Mouse (Mus musculus): Measurements from ENCODE around the gene Hspb7. TPM values are rescaled to one million over a fixed set of nuclear protein-coding genes. Genes with fewer than 3 reads are reported as not detected.

Gene Hspb7
- polyA plus RNA-seq, 1 experiment = 0.23 TPM

DNA sequence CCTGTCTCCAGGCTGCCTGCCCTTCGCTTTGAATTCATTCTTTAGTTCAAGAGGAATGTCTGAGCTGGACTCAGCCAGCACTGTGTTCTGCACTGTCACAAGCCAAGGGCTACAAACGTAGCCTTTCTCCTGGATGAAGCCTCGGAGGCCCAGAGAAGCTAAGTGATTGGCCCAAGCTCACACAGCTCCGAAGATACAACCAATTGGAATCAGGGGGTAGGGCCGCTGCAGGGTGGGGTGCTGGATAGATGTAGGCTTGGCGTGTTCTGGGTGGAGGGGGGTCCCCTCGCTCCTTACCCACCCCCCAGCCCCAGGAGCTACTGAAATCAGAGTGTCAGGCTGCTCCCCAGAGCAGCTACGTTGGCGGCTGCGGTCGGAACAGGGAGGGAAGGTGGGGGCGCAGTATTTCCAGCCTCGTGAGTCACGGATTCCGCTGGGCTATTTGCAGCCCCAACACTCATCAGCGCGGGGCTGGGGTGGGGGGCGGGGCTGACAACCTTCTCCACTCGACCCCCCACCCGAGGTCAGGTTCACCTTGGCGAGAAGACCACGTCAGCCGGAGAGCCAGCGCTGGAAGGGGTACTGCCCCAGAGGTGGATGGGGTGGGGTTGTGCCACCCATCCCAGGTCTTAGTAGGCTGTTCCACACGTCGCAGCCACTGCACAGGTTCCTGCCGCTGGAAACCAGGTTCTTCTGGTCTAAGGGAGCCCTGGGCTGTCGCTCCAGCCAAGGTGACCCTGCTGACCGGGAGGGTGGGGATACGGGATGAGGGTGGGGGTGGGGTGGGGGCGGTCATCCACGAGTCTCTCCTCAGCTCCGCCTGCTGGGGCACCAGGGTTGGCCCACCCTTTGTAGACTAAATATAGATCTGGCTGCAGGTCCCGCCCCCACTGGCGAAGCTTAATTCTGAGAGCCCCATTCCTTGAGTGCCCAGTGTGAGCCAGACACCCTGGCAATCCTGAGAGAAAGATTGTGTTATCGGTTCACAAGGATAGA lies 5.2 kb downstream of the Hspb7 start:
- peak overlapping the region; percentile 69; the same call in 1 of the 2 replicates for H3K27ac ChIP-seq (ENCODE audit: insufficient read depth, low read length)
- peaks cover 2% of the 10 kb centered on the region; the same call in 1 of the 2 replicates for H3K4me1 ChIP-seq (ENCODE audit: control insufficient read depth, insufficient read depth, low read length)
- TF ChIP-seq POLR2A (IDR thresholded peaks at IDR 0.05; ENCODE audit: extremely low read depth, insufficient read depth, low read length) = peak; percentile 89
- TF ChIP-seq CTCF (IDR thresholded peaks at IDR 0.05; ENCODE audit: extremely low read depth, insufficient read depth, low read length) = no peak

DNA sequence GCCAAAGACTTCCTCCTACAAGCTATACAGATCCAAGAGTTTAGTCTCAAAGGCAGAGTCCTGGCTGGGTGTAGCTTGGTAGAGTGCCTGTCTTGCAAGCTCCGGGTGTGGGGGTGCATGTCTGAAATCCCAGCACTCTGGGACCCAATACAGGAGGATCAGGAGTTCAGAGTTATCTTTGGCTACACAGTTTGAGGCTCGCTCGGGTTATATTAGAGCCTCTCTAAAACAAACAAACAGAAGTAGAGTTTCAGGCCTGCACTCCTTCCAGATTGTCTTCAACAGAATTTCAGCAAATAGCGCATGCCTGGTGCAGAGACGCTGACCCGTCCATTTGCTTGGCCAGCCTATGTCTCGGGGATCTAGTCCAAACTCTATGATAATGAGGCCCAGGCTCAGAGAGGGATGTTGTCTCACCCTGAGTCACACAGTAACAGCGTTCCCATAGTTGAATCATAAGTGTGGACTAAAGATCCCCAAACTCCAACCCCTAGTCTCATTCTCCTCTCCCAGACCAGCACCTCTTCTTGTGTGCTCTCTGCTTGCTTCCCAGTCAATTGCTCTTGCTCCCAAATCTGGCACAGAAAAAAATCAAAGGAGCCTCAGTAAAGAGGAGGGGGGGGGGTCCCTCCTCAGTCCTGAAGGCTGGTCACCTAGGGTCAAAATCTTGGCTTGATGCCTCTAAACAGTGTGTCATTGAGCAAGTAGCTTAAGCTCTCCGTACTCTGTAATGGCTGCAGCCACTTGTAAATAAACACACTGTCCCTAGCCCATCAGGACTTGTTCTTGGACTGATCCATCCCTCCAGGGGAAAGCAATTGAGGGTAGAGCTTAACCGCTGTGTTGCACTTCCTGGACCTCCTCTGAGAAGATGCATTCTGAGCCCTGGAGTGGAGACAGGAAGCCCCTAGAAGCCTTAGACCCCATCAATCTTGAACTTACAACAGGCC lies 6.5 kb downstream of the Hspb7 start:
- no peak overlapping the region for H3K4me3 ChIP-seq (ENCODE audit: insufficient read depth, low read length)
- TF ChIP-seq CTCF (IDR thresholded peaks at IDR 0.05; ENCODE audit: extremely low read depth, insufficient read depth, low read length) (no peak), POLR2A (IDR thresholded peaks at IDR 0.05; ENCODE audit: extremely low read depth, insufficient read depth, low read length) (no peak)

More for the DNA sequence above, 5.2 kb downstream of the Hspb7 start:
- peak overlapping the region; percentile 53 for H3K4me3 ChIP-seq (ENCODE audit: insufficient read depth, low read length)

DNA sequence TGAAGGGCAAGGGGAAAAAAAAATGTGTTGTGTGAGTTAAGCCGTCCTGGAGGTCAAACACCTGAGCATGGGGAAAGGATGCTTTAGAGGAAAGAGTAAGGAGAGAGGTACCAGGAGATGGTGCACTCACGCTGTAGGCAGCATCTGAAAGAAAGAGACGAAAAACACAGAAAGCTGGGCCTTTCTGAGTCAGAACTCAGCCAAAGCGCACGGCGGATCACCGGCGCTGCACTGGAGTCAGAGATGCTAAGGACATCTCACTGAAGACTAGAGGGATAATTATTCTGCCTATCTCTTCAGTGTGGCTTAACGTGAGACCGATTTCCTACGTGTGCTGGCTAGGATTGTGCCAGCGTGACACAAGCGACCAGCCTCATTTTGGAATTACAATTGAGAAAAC lies 7.3 kb downstream of the Hspb7 start:
- TF ChIP-seq CTCF (IDR thresholded peaks at IDR 0.05; ENCODE audit: extremely low read depth, insufficient read depth, low read length) = no peak
- TF ChIP-seq POLR2A (IDR thresholded peaks at IDR 0.05; ENCODE audit: extremely low read depth, insufficient read depth, low read length) = no peak
- no peak overlapping the region for H3K4me3 ChIP-seq (ENCODE audit: insufficient read depth, low read length)
- peaks cover 2% of the 10 kb centered on the region; the same call in 1 of the 2 replicates for H3K4me1 ChIP-seq (ENCODE audit: control insufficient read depth, insufficient read depth, low read length)
- H3K27ac ChIP-seq (ENCODE audit: insufficient read depth, low read length) = no peak overlapping the region

More for the DNA sequence above, 6.5 kb downstream of the Hspb7 start:
- Histone ChIP-seq H3K27ac (ENCODE audit: insufficient read depth, low read length) (0 out of 2 replicates have a peak overlapping the region, but pooled peaks have one; percentile 3), H3K4me1 (ENCODE audit: control insufficient read depth, insufficient read depth, low read length) (peaks cover 2% of the 10 kb centered on the region; the same call in 1 of the 2 replicates)

DNA sequence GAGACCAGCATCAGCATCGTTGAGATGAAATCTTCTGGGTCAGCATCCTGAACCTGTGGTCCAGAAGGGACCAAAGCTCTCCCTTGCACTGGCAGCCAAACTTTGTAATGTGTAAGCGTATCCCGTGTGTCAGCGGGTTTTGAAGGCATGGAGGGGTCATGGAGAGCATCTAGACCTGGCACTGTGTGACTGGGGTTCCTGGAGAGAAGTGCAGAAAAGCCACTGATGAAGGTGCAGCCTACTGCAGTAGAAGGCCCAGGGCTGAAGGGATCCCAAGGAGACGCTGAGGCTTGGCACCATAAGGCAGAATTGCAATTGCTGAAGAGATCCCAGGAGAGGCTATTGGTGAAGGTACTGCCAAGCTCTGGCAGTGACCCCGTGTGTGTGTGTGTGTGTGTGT lies 8.8 kb downstream of the Hspb7 start:
- Histone ChIP-seq H3K4me3 (ENCODE audit: insufficient read depth, low read length) (no peak overlapping the region), H3K4me1 (ENCODE audit: control insufficient read depth, insufficient read depth, low read length) (peaks cover 2% of the 10 kb centered on the region; the same call in 1 of the 2 replicates), H3K27ac (ENCODE audit: insufficient read depth, low read length) (no peak overlapping the region)
- TF ChIP-seq CTCF (IDR thresholded peaks at IDR 0.05; ENCODE audit: extremely low read depth, insufficient read depth, low read length) = no peak
- TF ChIP-seq POLR2A (IDR thresholded peaks at IDR 0.05; ENCODE audit: extremely low read depth, insufficient read depth, low read length) = no peak

- no peak for TF ChIP-seq POLR2A (IDR thresholded peaks at IDR 0.05; ENCODE audit: extremely low read depth, insufficient read depth, low read length)
- TF ChIP-seq CTCF (IDR thresholded peaks at IDR 0.05; ENCODE audit: extremely low read depth, insufficient read depth, low read length) = peak; percentile 52
- peaks cover under 1% of the 10 kb centered on the region; the same call in 1 of the 2 replicates for H3K4me1 ChIP-seq (ENCODE audit: control insufficient read depth, insufficient read depth, low read length)
- H3K27ac ChIP-seq (ENCODE audit: insufficient read depth, low read length) = no peak overlapping the region
- no peak overlapping the region for H3K4me3 ChIP-seq (ENCODE audit: insufficient read depth, low read length)
These were observed 9.3 kb downstream of the Hspb7 start for GRCm38 (mm10) chr4:141429847-141430246.

DNA sequence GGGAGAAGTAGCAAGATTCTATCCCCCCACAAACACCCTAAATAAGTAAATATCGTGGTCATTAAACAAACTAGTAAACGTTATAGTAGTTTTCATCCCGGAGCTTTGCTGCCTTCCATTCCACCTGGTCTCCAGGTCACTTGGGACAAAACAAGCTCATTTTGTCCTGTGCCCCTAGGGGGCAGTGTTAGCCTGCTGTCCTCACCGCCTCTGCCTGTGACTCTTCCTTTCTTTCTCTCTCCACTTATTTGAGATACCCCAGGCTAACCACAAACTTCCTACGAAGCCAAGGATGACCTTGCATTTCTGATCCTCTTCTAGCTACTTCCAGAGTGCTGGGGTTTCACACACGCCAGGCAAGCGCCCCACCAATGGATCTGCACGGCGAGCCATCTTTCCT lies 10.4 kb downstream of the Hspb7 start:
- TF ChIP-seq POLR2A (IDR thresholded peaks at IDR 0.05; ENCODE audit: extremely low read depth, insufficient read depth, low read length) (no peak), CTCF (IDR thresholded peaks at IDR 0.05; ENCODE audit: extremely low read depth, insufficient read depth, low read length) (peak; percentile 86)
- Histone ChIP-seq H3K4me1 (ENCODE audit: control insufficient read depth, insufficient read depth, low read length) (no peaks in the 10 kb centered on the region), H3K27ac (ENCODE audit: insufficient read depth, low read length) (no peak overlapping the region), H3K4me3 (ENCODE audit: insufficient read depth, low read length) (no peak overlapping the region)

- Histone ChIP-seq H3K27ac (ENCODE audit: insufficient read depth, low read length) (no peak overlapping the region), H3K4me3 (ENCODE audit: insufficient read depth, low read length) (no peak overlapping the region), H3K4me1 (ENCODE audit: control insufficient read depth, insufficient read depth, low read length) (no peaks in the 10 kb centered on the region)
- no peak for TF ChIP-seq CTCF (IDR thresholded peaks at IDR 0.05; ENCODE audit: extremely low read depth, insufficient read depth, low read length)
- no peak for TF ChIP-seq POLR2A (IDR thresholded peaks at IDR 0.05; ENCODE audit: extremely low read depth, insufficient read depth, low read length)
These were observed 12.1 kb downstream of the Hspb7 start for GRCm38 (mm10) chr4:141432666-141433065.

DNA sequence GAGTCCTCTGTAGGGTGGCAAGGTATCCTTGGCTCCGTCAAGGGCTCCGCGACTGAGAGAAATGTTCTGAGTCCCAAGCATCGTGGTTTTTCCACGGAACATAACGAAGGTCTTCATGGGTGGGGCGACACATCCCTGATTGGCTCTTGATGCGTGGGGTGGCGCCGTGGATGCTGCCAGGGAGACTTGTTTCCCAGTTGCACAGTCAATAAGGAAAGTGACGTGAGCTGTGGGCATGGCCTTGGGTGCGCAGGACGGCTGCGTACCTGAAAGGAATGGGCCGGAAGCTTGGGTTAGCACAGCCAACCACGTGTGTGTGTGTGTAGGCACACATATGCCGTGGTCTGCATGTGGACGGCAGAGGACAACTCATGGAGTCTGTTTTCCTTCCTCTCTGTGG lies 12.6 kb downstream of the Hspb7 start:
- Histone ChIP-seq H3K27ac (ENCODE audit: insufficient read depth, low read length) (no peak overlapping the region), H3K4me3 (ENCODE audit: insufficient read depth, low read length) (no peak overlapping the region), H3K4me1 (ENCODE audit: control insufficient read depth, insufficient read depth, low read length) (no peaks in the 10 kb centered on the region)
- TF ChIP-seq POLR2A (IDR thresholded peaks at IDR 0.05; ENCODE audit: extremely low read depth, insufficient read depth, low read length) = no peak
- no peak for TF ChIP-seq CTCF (IDR thresholded peaks at IDR 0.05; ENCODE audit: extremely low read depth, insufficient read depth, low read length)

DNA sequence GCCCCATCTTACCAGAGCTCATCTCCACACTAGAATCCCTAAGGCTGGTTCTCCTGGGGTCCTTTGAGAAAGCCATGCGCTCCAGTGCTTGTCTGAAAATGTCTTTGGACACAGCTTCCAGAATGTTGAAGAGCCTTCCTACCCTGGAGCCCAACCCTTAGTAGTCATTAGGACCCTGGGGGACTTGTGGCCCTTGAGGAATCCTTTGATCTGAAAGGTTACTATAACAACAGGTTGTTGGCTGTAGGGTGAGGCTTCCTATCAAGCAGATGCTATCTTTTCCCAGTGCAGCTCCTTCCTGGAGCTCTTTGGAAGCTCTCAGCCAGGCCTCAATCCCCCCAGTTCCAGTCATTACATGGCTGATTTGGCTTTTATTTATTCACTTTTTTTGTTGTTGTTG lies 15.4 kb downstream of the Hspb7 start, which contains the start of gene Srarp:
Gene Srarp, minus strand, starts transcription at position 132 of the 400 bp plus-strand sequence.
- Histone ChIP-seq H3K4me1 (ENCODE audit: control insufficient read depth, insufficient read depth, low read length) (no peaks in the 10 kb centered on the region), H3K27ac (ENCODE audit: insufficient read depth, low read length) (0 out of 2 replicates have a peak within 1 kb of the TSS, but pooled peaks have one; percentile 70), H3K4me3 (ENCODE audit: insufficient read depth, low read length) (peak within 1 kb of the TSS; percentile 30; the same call in 1 of the 2 replicates)
- TF ChIP-seq CTCF (IDR thresholded peaks at IDR 0.05; ENCODE audit: extremely low read depth, insufficient read depth, low read length) = no peak
- 0 out of 2 replicates have a peak, but pooled peaks have one; percentile 10 for TF ChIP-seq POLR2A (IDR thresholded peaks at IDR 0.05; ENCODE audit: extremely low read depth, insufficient read depth, low read length)
